Mouse (Mus musculus): Measurements from ENCODE around the gene Sprtn. TPM values are rescaled to one million over a fixed set of nuclear protein-coding genes. Genes with fewer than 3 reads are reported as not detected.

The Sprtn gene
- polyA plus RNA-seq, 1 experiment: 9.1 TPM

- Histone ChIP-seq H3K79me3 (ENCODE audit: low read depth) (peaks cover 10% of the 10 kb centered on the region), H3K36me3 (ENCODE audit: control insufficient read depth, insufficient read depth) (peaks cover 59% of the 10 kb centered on the region), H3K4me3 (ENCODE audit: insufficient read depth, poor library complexity, severe bottlenecking) (no peak overlapping the region), H3K79me2 (ENCODE audit: control insufficient read depth, insufficient read depth) (peaks cover 23% of the 10 kb centered on the region), H3K27me3 (ENCODE audit: control insufficient read depth, insufficient read depth, insufficient read length) (no peaks in the 10 kb centered on the region), H3ac (ENCODE audit: control insufficient read depth, insufficient read length, low read depth) (no peak overlapping the region)
- no peak for TF ChIP-seq MYOG (IDR thresholded peaks at IDR 0.05; ENCODE audit: control insufficient read depth, extremely low read depth, insufficient read length)
- TF ChIP-seq FOSL1 (IDR thresholded peaks at IDR 0.05; ENCODE audit: insufficient read depth, low read length, poor library complexity, severe bottlenecking): no peak
- no peak for TF ChIP-seq MAX (IDR thresholded peaks at IDR 0.05)
Measured at GRCm38 (mm10) chr8:124909936-124910335, 12.2 kb downstream of the Sprtn start.

DNA sequence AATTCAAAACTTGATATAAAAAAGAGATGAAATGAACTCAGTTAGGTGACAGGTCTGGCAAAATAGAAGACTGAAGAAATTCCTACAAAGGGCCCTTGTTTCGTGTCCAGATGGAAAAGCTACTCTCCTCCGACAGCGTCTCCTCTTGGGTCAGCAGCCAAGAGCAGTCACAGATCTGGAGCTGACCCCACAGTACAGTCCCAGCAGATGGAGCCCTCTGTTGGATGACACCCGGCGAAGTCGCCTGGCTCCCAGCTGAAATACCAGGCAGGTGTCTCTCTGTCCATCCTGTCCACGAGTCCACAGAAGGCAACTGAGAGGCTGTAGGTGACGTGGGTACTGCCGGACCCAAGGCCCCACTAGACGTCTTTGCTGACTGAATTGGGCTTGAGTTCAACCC is 12.7 kb downstream of the Sprtn start:
- Histone ChIP-seq H3K79me2 (ENCODE audit: control insufficient read depth, insufficient read depth) (peaks cover 23% of the 10 kb centered on the region), H3K36me3 (ENCODE audit: control insufficient read depth, insufficient read depth) (peaks cover 55% of the 10 kb centered on the region), H3K4me3 (ENCODE audit: insufficient read depth, poor library complexity, severe bottlenecking) (no peak overlapping the region), H3K79me3 (ENCODE audit: low read depth) (peaks cover 10% of the 10 kb centered on the region), H3ac (ENCODE audit: control insufficient read depth, insufficient read length, low read depth) (no peak overlapping the region), H3K27me3 (ENCODE audit: control insufficient read depth, insufficient read depth, insufficient read length) (no peaks in the 10 kb centered on the region)
- TF ChIP-seq FOSL1 (IDR thresholded peaks at IDR 0.05; ENCODE audit: insufficient read depth, low read length, poor library complexity, severe bottlenecking) (no peak), USF1 (IDR thresholded peaks at IDR 0.05; ENCODE audit: low read depth) (no peak), MAX (IDR thresholded peaks at IDR 0.05) (no peak), CEBPB (IDR thresholded peaks at IDR 0.05; ENCODE audit: low read depth) (no peak)

DNA sequence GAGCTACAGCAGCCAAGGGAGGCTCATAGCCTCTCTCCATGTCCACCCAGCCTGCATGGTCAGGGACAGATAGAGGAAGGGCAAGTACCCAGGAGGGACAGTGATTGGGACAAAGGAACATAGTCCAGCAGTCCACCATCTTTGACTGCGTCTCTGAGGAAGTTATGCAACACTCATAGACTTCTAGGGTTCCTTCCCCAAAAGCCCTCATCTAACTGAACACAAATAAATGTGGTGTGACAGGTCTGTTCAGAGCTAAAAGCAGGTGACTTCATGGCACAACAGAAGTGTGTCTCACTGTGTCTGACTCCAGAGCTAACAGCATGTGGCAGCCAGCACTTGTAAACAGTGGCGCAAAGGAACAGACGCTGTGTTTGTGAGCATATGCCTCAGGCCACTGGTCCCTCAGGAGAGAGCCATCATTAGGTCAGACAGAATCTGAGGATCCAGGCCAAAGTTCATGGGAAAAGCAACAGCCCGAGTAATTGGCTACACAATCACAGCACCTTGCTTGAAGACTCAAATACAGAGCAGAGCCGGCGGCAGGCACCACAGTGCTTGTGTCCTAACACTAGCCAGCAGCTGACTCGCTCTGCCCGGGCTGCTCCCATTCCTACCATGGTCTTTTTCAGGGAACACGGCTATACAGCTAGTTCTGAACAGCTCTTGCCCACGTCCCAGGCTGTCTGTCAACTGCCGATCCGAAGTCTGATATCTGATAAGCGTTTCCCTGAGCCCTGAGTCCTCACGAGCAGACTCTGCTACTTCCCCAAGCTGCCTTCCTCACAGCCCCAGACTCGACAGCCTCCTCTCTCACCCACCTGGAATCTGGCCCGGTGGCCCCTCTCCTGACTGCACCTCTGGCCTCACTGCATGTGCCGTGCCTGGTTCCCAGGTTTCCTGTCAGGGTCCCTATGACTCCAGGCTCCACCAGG is 14.5 kb downstream of the Sprtn start:
- peaks cover 40% of the 10 kb centered on the region for H3K36me3 ChIP-seq (ENCODE audit: control insufficient read depth, insufficient read depth)
- TF ChIP-seq MYOG (IDR thresholded peaks at IDR 0.05; ENCODE audit: control insufficient read depth, extremely low read depth, insufficient read length): no peak
- no peak for TF ChIP-seq MYOD1 (IDR thresholded peaks at IDR 0.05; ENCODE audit: control insufficient read depth, insufficient read length, low read depth)
- TF ChIP-seq CTCF (IDR thresholded peaks at IDR 0.05; ENCODE audit: control insufficient read depth, insufficient read depth, insufficient read length): no peak
- no peak for TF ChIP-seq FOSL1 (IDR thresholded peaks at IDR 0.05; ENCODE audit: insufficient read depth, low read length, poor library complexity, severe bottlenecking)
- no peak for TF ChIP-seq CEBPB (IDR thresholded peaks at IDR 0.05; ENCODE audit: low read depth)
- no peak for TF ChIP-seq MAX (IDR thresholded peaks at IDR 0.05)
- TF ChIP-seq USF1 (IDR thresholded peaks at IDR 0.05; ENCODE audit: low read depth): no peak

GRCm38 (mm10) chr8:124914061-124914460 is 16.4 kb downstream of the Sprtn start:
- Histone ChIP-seq H3K79me2 (ENCODE audit: control insufficient read depth, insufficient read depth) (peaks cover 41% of the 10 kb centered on the region), H3K36me3 (ENCODE audit: control insufficient read depth, insufficient read depth) (peaks cover 29% of the 10 kb centered on the region), H3K4me3 (ENCODE audit: insufficient read depth, poor library complexity, severe bottlenecking) (no peak overlapping the region), H3K79me3 (ENCODE audit: low read depth) (peaks cover 23% of the 10 kb centered on the region), H3K27me3 (ENCODE audit: control insufficient read depth, insufficient read depth, insufficient read length) (no peaks in the 10 kb centered on the region), H3ac (ENCODE audit: control insufficient read depth, insufficient read length, low read depth) (no peak overlapping the region)
- TF ChIP-seq MYOD1 (IDR thresholded peaks at IDR 0.05; ENCODE audit: control insufficient read depth, insufficient read length, low read depth): no peak
- no peak for TF ChIP-seq USF1 (IDR thresholded peaks at IDR 0.05; ENCODE audit: low read depth)
- TF ChIP-seq MYOG (IDR thresholded peaks at IDR 0.05; ENCODE audit: control insufficient read depth, extremely low read depth, insufficient read length): no peak
- TF ChIP-seq CEBPB (IDR thresholded peaks at IDR 0.05; ENCODE audit: low read depth): no peak
- TF ChIP-seq FOSL1 (IDR thresholded peaks at IDR 0.05; ENCODE audit: insufficient read depth, low read length, poor library complexity, severe bottlenecking): no peak
- TF ChIP-seq MAX (IDR thresholded peaks at IDR 0.05): no peak
- no peak for TF ChIP-seq CTCF (IDR thresholded peaks at IDR 0.05; ENCODE audit: control insufficient read depth, insufficient read depth, insufficient read length)

More for the DNA sequence above, 14.5 kb downstream of the Sprtn start:
- H3K27me3 ChIP-seq (ENCODE audit: control insufficient read depth, insufficient read depth, insufficient read length): no peaks in the 10 kb centered on the region
- H3K4me3 ChIP-seq (ENCODE audit: insufficient read depth, poor library complexity, severe bottlenecking): no peak overlapping the region
- H3K79me2 ChIP-seq (ENCODE audit: control insufficient read depth, insufficient read depth): peaks cover 23% of the 10 kb centered on the region
- H3ac ChIP-seq (ENCODE audit: control insufficient read depth, insufficient read length, low read depth): no peak overlapping the region
- H3K79me3 ChIP-seq (ENCODE audit: low read depth): peaks cover 9% of the 10 kb centered on the region

- H3K79me3 ChIP-seq (ENCODE audit: low read depth): peaks cover 43% of the 10 kb centered on the region
- H3K36me3 ChIP-seq (ENCODE audit: control insufficient read depth, insufficient read depth): peaks cover 11% of the 10 kb centered on the region
- TF ChIP-seq MYOD1 (IDR thresholded peaks at IDR 0.05; ENCODE audit: control insufficient read depth, insufficient read length, low read depth): no peak
- H3K27me3 ChIP-seq (ENCODE audit: control insufficient read depth, insufficient read depth, insufficient read length): no peaks in the 10 kb centered on the region
- H3K4me3 ChIP-seq (ENCODE audit: insufficient read depth, poor library complexity, severe bottlenecking): no peak overlapping the region
- H3ac ChIP-seq (ENCODE audit: control insufficient read depth, insufficient read length, low read depth): no peak overlapping the region
- peaks cover 80% of the 10 kb centered on the region for H3K79me2 ChIP-seq (ENCODE audit: control insufficient read depth, insufficient read depth)
Measured at GRCm38 (mm10) chr8:124917741-124918484, 20.2 kb downstream of the Sprtn start.
